Mouse (Mus musculus): ENCODE measurements around the gene Olfr44.

Gene Olfr44

GRCm38 (mm10) chr9:39493895-39494294, at the start of gene Olfr44:
Olfr44 (minus strand) TSS chr9:39493995.
- DNase-seq (ENCODE audit: low read depth, low spot score): no peak

GRCm38 (mm10) chr9:39523616-39524285, 30.0 kb upstream of the Olfr44 start:
- no peak for DNase-seq (ENCODE audit: low read depth, low spot score)

- DNase-seq (ENCODE audit: low read depth, low spot score): no peak
These were observed 24.8 kb upstream of the Olfr44 start for GRCm38 (mm10) chr9:39518595-39518994.

GRCm38 (mm10) chr9:39515531-39515930, 21.7 kb upstream of the Olfr44 start, which contains the start of gene Olfr957:
Olfr957 (minus strand) TSS chr9:39515809.
- DNase-seq (ENCODE audit: low read depth, low spot score): no peak

GRCm38 (mm10) chr9:39509412-39509811, 15.6 kb upstream of the Olfr44 start:
- no peak for DNase-seq (ENCODE audit: low read depth, low spot score)

GRCm38 (mm10) chr9:39508998-39509397, 15.2 kb upstream of the Olfr44 start:
- peak; percentile 72 for DNase-seq (ENCODE audit: low read depth, low spot score)

GRCm38 (mm10) chr9:39471844-39472243, 22.0 kb downstream of the Olfr44 start, which contains the start of gene Olfr955:
Olfr955 (minus strand) TSS chr9:39471944.
- DNase-seq (ENCODE audit: low read depth, low spot score): no peak

- no peak for DNase-seq (ENCODE audit: low read depth, low spot score)
These were observed 37.4 kb downstream of the Olfr44 start, which contains the start of gene Olfr954 for GRCm38 (mm10) chr9:39456401-39456800. Olfr954 (plus strand) TSS chr9:39456701.

All from ZHBTc4 (cell line).